Mouse (Mus musculus): ENCODE measurements at regions not wholly inside any gene's neighbourhood (a gene's known extent, or its start where the extent isn't known, plus 50 kb on each side); places are given as distances from the start of the nearest gene placed in this dataset.

DNA sequence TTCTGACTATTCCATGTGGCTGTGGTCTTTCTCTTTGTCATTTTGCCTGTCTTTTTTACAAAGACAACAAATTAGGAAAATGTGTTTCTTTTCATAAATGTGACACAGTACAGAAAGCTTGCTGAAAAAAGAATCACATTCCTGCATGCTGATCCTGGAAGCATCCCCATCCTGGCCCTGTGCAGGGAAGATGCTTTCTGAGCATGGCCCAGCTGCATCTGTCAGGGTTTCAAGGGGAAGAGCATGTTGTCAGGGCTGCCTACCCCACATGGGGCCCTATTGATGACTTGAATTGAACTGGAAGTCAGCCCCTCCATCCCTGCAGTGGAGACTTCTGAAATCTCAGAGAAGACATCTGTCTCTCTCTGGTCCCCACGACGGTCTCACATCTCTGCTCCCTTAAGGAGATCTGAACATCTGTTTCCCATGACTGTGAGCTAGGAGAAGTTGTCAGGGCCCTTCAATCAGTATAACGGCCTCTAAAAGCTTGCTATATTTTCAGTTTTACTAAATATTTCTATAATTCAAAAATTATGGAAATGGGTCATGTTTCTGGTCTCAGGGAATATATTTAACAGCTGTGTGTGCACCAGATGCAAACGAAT is 235.8 kb upstream of the Sfrp2 start:
- no peak for TF ChIP-seq MAFK (IDR thresholded peaks at IDR 0.05; ENCODE audit: insufficient replicate concordance, low read length)
- no peak for TF ChIP-seq TCF12 (IDR thresholded peaks at IDR 0.05; ENCODE audit: low read depth, low read length)
- no peak for TF ChIP-seq CTCF (conservative IDR thresholded peaks at IDR 0.05 in 1 of 2, IDR thresholded peaks at IDR 0.05 in 1 of 2; ENCODE audit: low read depth in 2 of 2, low read length in 2 of 2)
- no peak for TF ChIP-seq IRF4 (IDR thresholded peaks at IDR 0.05; ENCODE audit: low read depth, low read length)
- no peak for TF ChIP-seq SIN3A (IDR thresholded peaks at IDR 0.05; ENCODE audit: low read length)
- TF ChIP-seq MAX (IDR thresholded peaks at IDR 0.05; ENCODE audit: low read length): no peak
- no peak for TF ChIP-seq SMC3 (IDR thresholded peaks at IDR 0.05; ENCODE audit: low read depth, low read length)
- no peak for TF ChIP-seq NELFE (IDR thresholded peaks at IDR 0.05; ENCODE audit: low read depth, low read length)
- TF ChIP-seq USF2 (conservative IDR thresholded peaks at IDR 0.05; ENCODE audit: low read depth, low read length): no peak
- no peak for TF ChIP-seq KAT2A (IDR thresholded peaks at IDR 0.05; ENCODE audit: insufficient replicate concordance, low read length)

All from CH12.LX (cell line).